Mouse (Mus musculus): ENCODE data around the gene Tsku. TPM values are rescaled to one million over a fixed set of nuclear protein-coding genes. Genes with fewer than 3 reads are reported as not detected.

Gene Tsku
- polyA plus RNA-seq, 1 experiment from 2014 or later: 9.1 TPM

GRCm38 (mm10) chr7:98321083-98321482, 40.0 kb downstream of the Tsku start, which contains the start of gene Acer3:
Acer3 (minus strand) TSS chr7:98321208.
- no peak for ATAC-seq (ENCODE audit: low FRiP score, low read depth)
- no peaks in the 10 kb centered on the region for H3K9me3 ChIP-seq

GRCm38 (mm10) chr7:98320006-98320556, 41.0 kb downstream of the Tsku start:
- H3K4me1 ChIP-seq: peaks cover 11% of the 10 kb centered on the region
- 86% methylated on average over 7 of the region's 7 CpGs for WGBS
- no peak overlapping the region for H3K9ac ChIP-seq (replicated peaks)
- no peak overlapping the region for H3K27ac ChIP-seq (replicated peaks)
- no peaks in the 10 kb centered on the region for H3K27me3 ChIP-seq
- no peaks in the 10 kb centered on the region for H3K36me3 ChIP-seq
- no peak for ATAC-seq (ENCODE audit: low FRiP score, low read depth)
- no peak overlapping the region for H3K4me2 ChIP-seq (replicated peaks)
- H3K4me3 ChIP-seq: no peak overlapping the region
- H3K9me3 ChIP-seq: no peaks in the 10 kb centered on the region

More at GRCm38 (mm10) chr7:98321083-98321482, 40.0 kb downstream of the Tsku start, which contains the start of gene Acer3:
- Histone ChIP-seq H3K36me3 (no peaks in the 10 kb centered on the region), H3K27ac (replicated peaks) (no peak within 1 kb of the TSS), H3K9ac (replicated peaks) (no peak within 1 kb of the TSS), H3K27me3 (no peaks in the 10 kb centered on the region), H3K4me3 (no peak within 1 kb of the TSS), H3K4me2 (replicated peaks) (no peak within 1 kb of the TSS), H3K4me1 (peaks cover 11% of the 10 kb centered on the region)
- WGBS: 89% methylated on average over 2 of the region's 2 CpGs

- 49% methylated on average over 2 of the region's 2 CpGs for WGBS
- H3K4me1 ChIP-seq: no peaks in the 10 kb centered on the region
- H3K4me2 ChIP-seq (replicated peaks): no peak overlapping the region
- no peak overlapping the region for H3K4me3 ChIP-seq
- ATAC-seq (ENCODE audit: low FRiP score, low read depth): no peak
- no peaks in the 10 kb centered on the region for H3K36me3 ChIP-seq
- H3K27ac ChIP-seq (replicated peaks): no peak overlapping the region
- H3K9me3 ChIP-seq: no peaks in the 10 kb centered on the region
- no peak overlapping the region for H3K9ac ChIP-seq (replicated peaks)
- H3K27me3 ChIP-seq: no peaks in the 10 kb centered on the region
Measured at GRCm38 (mm10) chr7:98316568-98316967, 44.6 kb downstream of the Tsku start.

- ATAC-seq (ENCODE audit: low FRiP score, low read depth): no peak
- H3K4me3 ChIP-seq: no peak overlapping the region
- no peak overlapping the region for H3K27ac ChIP-seq (replicated peaks)
- 0 out of 2 replicates have a peak, but pooled peaks cover 3% of the 10 kb centered on the region for H3K27me3 ChIP-seq
- 80% methylated on average over 2 of the region's 2 CpGs for WGBS
- H3K36me3 ChIP-seq: no peaks in the 10 kb centered on the region
- H3K4me2 ChIP-seq (replicated peaks): no peak overlapping the region
- no peak overlapping the region for H3K9ac ChIP-seq (replicated peaks)
- no peaks in the 10 kb centered on the region for H3K9me3 ChIP-seq
- no peaks in the 10 kb centered on the region for H3K4me1 ChIP-seq
Measured at GRCm38 (mm10) chr7:98315087-98315486, 46.0 kb downstream of the Tsku start.

DNA sequence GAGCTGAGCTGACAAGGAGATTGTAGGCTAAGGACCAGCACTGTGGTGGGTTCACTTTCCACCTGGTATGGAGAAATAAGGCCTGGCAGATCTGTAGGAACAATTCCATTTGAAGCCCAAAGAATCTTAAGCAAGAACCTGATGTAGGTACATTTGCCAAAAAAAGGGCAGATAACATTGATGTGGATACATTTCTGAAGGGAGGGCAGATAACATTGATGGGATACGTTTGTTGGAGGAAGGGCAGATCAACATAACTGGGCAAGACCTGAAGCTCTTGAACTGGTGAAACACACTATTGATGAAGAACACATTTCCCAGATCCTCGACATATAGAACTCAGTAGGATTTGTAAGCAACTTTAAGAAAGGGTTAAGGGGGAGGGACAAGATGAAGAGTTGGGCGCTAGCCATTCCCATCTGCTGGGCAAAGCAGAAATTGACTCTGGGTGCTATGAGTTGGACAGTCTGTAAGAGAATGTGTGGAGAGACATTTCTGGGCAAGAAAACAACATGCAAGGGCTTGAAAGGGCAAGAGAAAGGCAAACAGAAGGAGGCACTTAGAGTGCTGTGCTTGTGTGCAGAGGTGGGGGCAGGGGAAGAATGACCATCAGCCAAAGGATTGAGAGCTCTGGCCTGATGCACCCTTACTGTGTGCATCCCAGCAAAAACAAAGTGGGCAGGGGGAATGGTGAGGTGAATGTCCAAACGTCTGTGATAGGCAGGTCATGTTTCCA, 48.8 kb downstream of the Tsku start:
- Histone ChIP-seq H3K4me3 (no peak overlapping the region), H3K9ac (replicated peaks) (no peak overlapping the region), H3K4me2 (replicated peaks) (no peak overlapping the region), H3K4me1 (peaks cover 8% of the 10 kb centered on the region; the same call in 1 of the 2 replicates), H3K27me3 (peaks cover 10% of the 10 kb centered on the region; the same call in 1 of the 2 replicates), H3K36me3 (no peaks in the 10 kb centered on the region), H3K27ac (replicated peaks) (no peak overlapping the region), H3K9me3 (no peaks in the 10 kb centered on the region)
- 71% methylated on average over 4 of the region's 4 CpGs for WGBS
- ATAC-seq (ENCODE audit: low FRiP score, low read depth): no peak

- no peak for ATAC-seq (ENCODE audit: low FRiP score, low read depth)
- Histone ChIP-seq H3K9ac (replicated peaks) (no peak overlapping the region), H3K4me2 (replicated peaks) (no peak overlapping the region), H3K9me3 (no peaks in the 10 kb centered on the region), H3K36me3 (no peaks in the 10 kb centered on the region), H3K27me3 (peaks cover 10% of the 10 kb centered on the region; the same call in 1 of the 2 replicates), H3K27ac (replicated peaks) (no peak overlapping the region), H3K4me3 (no peak overlapping the region), H3K4me1 (peaks cover 8% of the 10 kb centered on the region; the same call in 1 of the 2 replicates)
- WGBS: 70% methylated on average over 6 of the region's 6 CpGs
Measured at GRCm38 (mm10) chr7:98310266-98310665, 50.9 kb downstream of the Tsku start.

GRCm38 (mm10) chr7:98309219-98310030, 51.7 kb downstream of the Tsku start:
- WGBS: under 1% methylated on average over 52 of the region's 53 CpGs
- H3K4me1 ChIP-seq: peaks cover 8% of the 10 kb centered on the region; the same call in 1 of the 2 replicates
- H3K9me3 ChIP-seq: no peaks in the 10 kb centered on the region
- H3K27me3 ChIP-seq: peaks cover 10% of the 10 kb centered on the region; the same call in 1 of the 2 replicates
- H3K36me3 ChIP-seq: no peaks in the 10 kb centered on the region
- peak; percentile 99 for ATAC-seq (ENCODE audit: low FRiP score, low read depth)
- peak overlapping the region; percentile 61; the same call in 1 of the 2 replicates for H3K27ac ChIP-seq (replicated peaks)
- peak overlapping the region; percentile 91 for H3K4me2 ChIP-seq (replicated peaks)
- peak overlapping the region; percentile 82 for H3K9ac ChIP-seq (replicated peaks)
- peak overlapping the region; percentile 83 for H3K4me3 ChIP-seq

DNA sequence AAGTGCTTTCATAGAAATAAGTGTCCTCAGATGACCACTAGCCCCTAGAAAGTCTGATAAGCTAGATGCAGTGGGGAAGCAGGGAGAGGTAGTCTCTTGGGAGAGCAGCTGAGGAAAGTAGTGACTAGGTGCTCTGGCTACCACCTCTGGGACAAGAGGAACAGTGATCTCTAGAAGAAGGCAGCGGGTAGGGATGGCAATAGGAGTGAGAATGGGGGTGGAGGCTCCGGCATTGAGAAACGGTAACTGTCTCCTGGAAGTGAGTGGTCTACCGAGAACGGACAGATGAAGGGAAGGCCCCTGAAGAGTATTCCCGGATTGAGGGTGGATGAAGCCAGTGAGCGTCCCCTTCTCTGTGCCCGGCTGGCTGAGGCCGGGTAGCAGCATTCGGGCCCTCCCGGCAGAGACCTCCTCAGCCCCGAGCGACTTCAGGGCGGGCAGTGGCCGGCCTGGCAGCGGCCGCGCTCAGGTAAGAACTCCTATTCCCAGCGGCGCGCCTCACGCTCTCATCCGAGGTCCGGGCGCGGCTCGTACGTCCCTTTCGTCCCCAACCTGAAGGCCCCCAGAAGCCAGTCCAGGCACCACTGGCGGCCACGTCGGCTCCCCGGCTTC, 52.4 kb downstream of the Tsku start:
- WGBS: under 1% methylated on average over 33 of the region's 33 CpGs
- peak overlapping the region; percentile 83 for H3K4me3 ChIP-seq
- peaks cover 10% of the 10 kb centered on the region; the same call in 1 of the 2 replicates for H3K27me3 ChIP-seq
- peaks cover 8% of the 10 kb centered on the region; the same call in 1 of the 2 replicates for H3K4me1 ChIP-seq
- peak overlapping the region; percentile 61; the same call in 1 of the 2 replicates for H3K27ac ChIP-seq (replicated peaks)
- H3K9me3 ChIP-seq: no peaks in the 10 kb centered on the region
- peak; percentile 66 for ATAC-seq (ENCODE audit: low FRiP score, low read depth)
- H3K4me2 ChIP-seq (replicated peaks): peak overlapping the region; percentile 91
- H3K36me3 ChIP-seq: no peaks in the 10 kb centered on the region
- H3K9ac ChIP-seq (replicated peaks): peak overlapping the region; percentile 82

DNA sequence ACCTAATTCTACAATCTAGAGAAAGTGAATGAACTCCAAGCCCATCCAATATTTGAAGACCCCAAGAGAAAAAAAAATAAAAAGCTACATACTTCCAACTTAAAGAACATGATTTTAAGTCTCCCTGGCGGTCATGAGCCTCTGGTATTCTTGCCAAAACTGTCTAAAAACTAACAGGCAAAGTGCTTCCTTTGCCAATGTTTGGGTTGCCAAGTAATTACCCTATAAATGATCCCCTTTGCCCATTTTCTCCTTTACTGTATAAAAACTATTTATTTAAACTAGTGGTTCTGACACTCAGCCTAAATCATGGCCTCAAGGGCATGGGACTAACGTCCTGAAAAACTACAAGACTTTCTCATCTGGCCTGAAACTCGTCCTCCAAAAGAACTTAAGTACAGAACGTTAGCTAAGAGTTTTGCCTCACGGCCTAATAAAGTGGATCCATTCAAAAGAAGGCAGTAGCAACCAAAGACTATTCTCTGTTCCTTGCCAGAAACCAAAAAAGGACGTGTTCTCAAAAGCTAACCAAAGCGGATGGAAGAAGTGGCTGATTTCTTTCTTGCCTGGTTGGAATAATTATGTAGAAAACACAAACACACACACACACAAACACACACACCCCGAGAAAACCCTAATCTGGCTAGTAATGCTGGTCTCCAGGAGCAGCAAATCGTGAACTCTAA, 53.1 kb downstream of the Tsku start:
- no peak for ATAC-seq (ENCODE audit: low FRiP score, low read depth)
- Histone ChIP-seq H3K27ac (replicated peaks) (no peak overlapping the region), H3K4me1 (peaks cover 8% of the 10 kb centered on the region; the same call in 1 of the 2 replicates)

DNA sequence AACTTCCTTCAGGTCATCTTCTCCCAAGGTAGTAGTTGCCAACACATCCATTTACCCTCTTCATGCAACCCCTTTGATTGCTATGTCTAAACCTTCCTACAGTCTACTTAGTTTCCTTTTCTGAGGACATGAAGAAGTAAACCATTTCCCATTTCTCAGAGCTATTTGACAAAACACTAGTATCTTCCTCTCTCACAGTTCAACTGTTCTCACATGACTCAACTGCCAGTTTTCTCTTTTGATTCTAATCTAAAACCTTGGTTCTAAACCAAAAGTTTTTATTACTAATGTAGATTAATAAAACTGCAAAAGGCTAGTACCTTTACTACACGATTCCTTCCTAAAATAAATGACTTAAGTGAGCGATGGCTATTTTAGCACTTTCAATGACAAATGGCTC, 53.7 kb downstream of the Tsku start:
- no peaks in the 10 kb centered on the region for H3K9me3 ChIP-seq
- H3K27ac ChIP-seq (replicated peaks): no peak overlapping the region
- no peak for ATAC-seq (ENCODE audit: low FRiP score, low read depth)
- H3K4me2 ChIP-seq (replicated peaks): no peak overlapping the region
- H3K36me3 ChIP-seq: no peaks in the 10 kb centered on the region
- H3K4me3 ChIP-seq: no peak overlapping the region
- 95% methylated on average over 2 of the region's 2 CpGs for WGBS
- H3K4me1 ChIP-seq: peaks cover 8% of the 10 kb centered on the region; the same call in 1 of the 2 replicates
- no peak overlapping the region for H3K9ac ChIP-seq (replicated peaks)
- H3K27me3 ChIP-seq: peaks cover 10% of the 10 kb centered on the region; the same call in 1 of the 2 replicates

More for the DNA sequence above, 53.1 kb downstream of the Tsku start:
- 44% methylated on average over 9 of the region's 9 CpGs for WGBS
- H3K9ac ChIP-seq (replicated peaks): peak overlapping the region; percentile 82; the same call in 1 of the 2 replicates
- H3K9me3 ChIP-seq: no peaks in the 10 kb centered on the region
- H3K4me3 ChIP-seq: peak overlapping the region; percentile 83
- H3K27me3 ChIP-seq: peaks cover 10% of the 10 kb centered on the region; the same call in 1 of the 2 replicates
- peak overlapping the region; percentile 91 for H3K4me2 ChIP-seq (replicated peaks)
- H3K36me3 ChIP-seq: no peaks in the 10 kb centered on the region

Measured in midbrain, embryonic 12.5 days (tissue).